Mouse (Mus musculus) lung, adult 10 weeks (tissue): ENCODE results near the gene Nle1. TPM values are rescaled to one million over a fixed set of nuclear protein-coding genes. Genes with fewer than 3 reads are reported as not detected.

Source experiments
- polyA plus RNA-seq: library from polyadenylated mRNA; stranded (reverse); fragments of 350-450 nt; fragmentation: Illumina TruSeq; extraction: RNeasy Lipid Tissue Mini Kit (QIAGEN cat#74804); gene quantifications from one replicate; pipeline ENCODE4 v1.2.3, GENCODE M21; 2014; ENCODE audit warnings: low read depth, low replicate concordance; ENCODE audit not compliant: insufficient read depth

The Nle1 gene
- 8.2 TPM for polyA plus RNA-seq

DNA sequence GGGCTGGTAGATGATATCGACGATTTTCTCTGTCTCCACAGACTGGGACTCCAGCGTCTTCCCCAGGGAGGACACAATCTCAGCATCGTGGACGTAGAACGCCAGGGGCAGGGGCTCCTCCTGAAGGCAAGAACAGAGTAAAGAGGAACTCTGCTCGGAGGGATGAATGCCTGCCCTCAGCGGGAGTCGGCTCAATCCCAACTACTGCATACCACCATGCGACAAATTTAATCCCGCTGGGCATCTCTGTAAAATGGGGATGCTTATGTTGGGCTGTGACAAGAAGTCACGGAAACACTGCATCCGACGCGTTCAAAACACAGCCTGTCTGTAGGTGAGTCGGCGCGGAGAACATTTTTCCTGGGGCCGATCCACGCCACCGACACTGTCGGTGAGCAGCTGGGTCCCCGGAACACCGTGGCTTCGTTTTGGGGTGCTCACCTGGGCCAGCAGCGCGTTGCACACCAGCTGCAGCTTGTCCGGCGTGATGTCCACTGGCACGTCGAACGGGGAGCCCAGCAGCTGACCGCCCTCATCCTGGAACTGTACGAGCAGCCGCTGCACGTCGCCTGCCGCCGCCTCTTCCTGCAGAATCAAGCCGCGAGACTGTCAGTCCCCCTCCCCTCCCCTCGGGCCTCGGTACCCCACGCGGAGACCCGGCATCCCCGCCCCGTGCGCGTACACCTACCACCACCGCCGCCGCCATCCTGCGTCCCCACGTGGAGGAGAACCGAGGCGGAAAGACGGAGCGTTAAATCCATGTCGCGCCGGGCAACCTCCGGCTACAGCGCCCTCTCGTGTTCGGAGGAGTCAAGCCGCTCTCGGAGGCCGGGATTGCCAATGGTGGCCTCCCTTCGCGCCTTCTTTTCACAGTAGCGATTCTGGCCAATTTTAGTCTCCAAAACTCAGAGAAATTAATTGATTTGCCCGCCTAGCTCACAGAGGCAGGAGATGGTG, at the start of gene Nle1:
Gene Nle1, minus strand, starts transcription at position 761 of the 957 bp plus-strand sequence.

DNA sequence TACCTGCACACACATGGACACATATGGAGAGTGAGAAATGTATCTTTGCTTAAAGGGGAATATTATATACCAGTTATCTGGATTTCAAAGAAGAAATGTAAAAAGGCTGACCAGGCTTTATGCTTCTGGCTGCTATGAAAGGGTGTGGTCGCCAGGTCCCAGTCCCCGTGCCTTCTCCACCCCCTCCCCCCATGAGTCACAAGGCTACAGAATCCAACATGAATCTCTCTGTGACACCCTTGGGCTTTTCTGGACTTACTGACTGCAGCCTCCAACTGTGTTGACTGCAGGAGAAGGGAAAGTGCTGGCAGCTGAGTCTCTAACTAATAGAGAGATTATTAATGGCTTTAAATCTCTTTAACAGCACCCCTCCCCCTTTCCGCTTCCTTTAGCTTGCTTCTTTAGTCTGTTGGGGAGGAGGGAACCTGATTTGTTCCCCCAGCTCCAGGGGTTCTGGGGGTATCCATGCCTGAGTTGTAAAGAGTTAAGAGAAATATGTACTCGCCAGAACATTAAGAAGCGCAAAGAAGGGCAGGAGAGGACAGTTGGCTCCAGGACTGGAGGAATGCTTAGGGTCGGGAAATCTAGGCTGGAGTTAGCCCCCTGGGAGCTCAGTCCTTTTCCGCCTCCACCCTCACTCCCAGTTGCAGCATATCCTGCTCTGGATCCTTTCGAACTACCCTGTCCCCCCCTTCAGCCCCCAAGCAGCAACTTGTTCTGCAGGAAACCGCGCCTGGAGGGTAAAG, 42.7 kb upstream of the Nle1 start, which contains the start of gene Slfn5:
Gene Slfn5, plus strand, starts transcription at position 614 of the 746 bp plus-strand sequence.

DNA sequence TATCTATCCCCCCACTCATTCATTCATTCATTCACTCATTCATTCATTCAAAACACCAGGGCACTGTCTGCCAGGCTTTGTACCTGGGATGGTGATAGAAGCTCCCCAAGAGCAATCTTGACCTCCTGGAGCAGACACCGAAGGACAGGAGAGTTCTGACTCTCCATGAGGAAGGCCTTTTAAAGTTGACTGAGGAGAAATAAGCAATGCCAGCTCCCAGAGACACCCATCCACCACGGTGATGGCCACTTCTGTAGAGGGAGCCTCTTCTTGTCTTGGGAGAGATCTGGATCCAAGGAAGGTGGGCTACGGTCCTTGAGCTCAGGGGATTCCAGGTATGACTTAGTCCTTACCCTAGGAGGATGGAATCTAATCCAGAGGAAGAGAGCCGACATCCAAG, 2.0 kb upstream of the Nle1 start, which contains the start of gene Unc45b:
Gene Unc45b, plus strand, starts transcription at position 301 of the 400 bp plus-strand sequence.

DNA sequence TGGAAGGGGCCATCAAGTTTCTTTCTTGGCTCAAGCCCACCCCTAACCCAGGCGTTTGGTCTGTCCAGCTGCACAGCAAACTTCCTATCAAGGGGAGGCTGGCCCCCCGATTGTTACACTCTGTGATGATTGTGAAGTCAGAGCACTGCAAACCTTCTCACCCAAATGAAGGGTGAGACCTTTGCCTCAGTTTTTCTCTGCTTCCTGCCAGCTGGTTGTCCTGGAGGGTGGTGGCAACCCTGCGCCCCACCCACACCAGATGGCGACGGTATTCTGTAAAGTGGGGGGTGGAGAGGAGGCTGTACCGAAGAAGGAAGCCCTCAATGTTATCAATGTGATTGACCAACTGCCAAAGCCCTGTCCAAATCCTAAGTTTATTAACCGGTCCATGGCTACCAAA, 16.3 kb downstream of the Nle1 start, which contains the start of gene Fndc8:
Gene Fndc8, plus strand, starts transcription at position 189 of the 400 bp plus-strand sequence.

DNA sequence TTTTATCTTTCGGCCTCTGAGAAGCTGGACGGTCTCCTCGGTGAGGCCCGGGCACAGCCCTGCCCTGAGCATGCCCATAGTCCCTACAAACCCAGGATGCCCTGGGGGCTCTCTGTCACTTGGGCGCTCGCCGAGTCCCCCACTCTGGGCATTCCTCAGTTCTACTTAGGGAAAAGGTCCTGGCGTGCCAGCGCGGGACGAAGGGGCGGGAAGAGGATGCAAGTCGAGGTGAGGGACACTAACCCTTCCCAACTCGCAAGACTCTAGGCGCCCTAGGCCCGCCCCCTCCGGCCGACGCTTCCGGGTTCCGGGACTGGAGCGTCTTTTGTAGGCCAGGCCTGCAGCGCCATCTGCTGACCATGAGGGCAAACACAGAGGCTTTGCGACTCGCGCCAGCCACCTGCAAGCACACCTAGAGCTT, 17.9 kb downstream of the Nle1 start, which contains the start of gene Rad51d:
Gene Rad51d, minus strand, starts transcription at position 273 of the 421 bp plus-strand sequence.

DNA sequence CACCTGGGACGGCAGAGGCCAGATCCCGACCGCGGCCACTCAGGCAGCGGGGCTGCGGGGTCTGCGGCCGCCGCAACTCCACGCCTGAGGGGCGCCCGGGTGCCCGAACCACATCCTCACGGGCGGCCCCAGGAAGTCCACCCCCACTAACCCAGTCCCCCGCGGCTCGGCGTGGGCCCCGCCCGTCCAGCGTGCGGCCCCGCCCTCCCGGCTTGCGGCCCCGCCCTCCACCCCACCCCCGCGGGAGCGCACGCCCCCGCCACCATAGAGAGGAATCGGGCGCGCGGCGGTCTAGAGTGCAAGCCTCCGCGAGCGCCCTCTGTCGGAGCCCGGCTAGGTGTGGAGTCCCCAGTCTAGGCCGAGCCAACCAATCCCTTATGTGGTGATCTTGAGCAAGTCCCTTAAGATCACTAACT, 37.2 kb downstream of the Nle1 start, which contains the start of gene Rffl:
Gene Rffl, minus strand, starts transcription at position 180 of the 416 bp plus-strand sequence.

Other genes starting within 250 kb of the Nle1 start
- gene Cct6b, start 144.1 kb downstream of the Nle1 start, polyA plus RNA-seq: 0.21 TPM
- gene Zfp830, start 144.1 kb downstream of the Nle1 start, polyA plus RNA-seq: 11.5 TPM
- 5.1 TPM for gene Lig3, start 127.3 kb downstream of the Nle1 start, polyA plus RNA-seq
- 5.7 TPM for gene Rffl, start 37.2 kb downstream of the Nle1 start, polyA plus RNA-seq
- gene Rad51d, start 17.8 kb downstream of the Nle1 start, polyA plus RNA-seq: 6.8 TPM
- gene Fndc8, start 16.3 kb downstream of the Nle1 start, polyA plus RNA-seq: not detected
- 23.0 TPM for gene Unc45b, start 2.1 kb upstream of the Nle1 start, polyA plus RNA-seq
- 24.0 TPM for gene Slfn5, start 42.9 kb upstream of the Nle1 start, polyA plus RNA-seq
- 0.55 TPM for gene Slfn9, start 83.4 kb upstream of the Nle1 start, polyA plus RNA-seq
- gene Slfn8, start 112.4 kb upstream of the Nle1 start, polyA plus RNA-seq: 2.4 TPM
- gene Slfn2, start 156.7 kb upstream of the Nle1 start, polyA plus RNA-seq: 54.1 TPM
- 7.4 TPM for gene Slfn1, start 208.4 kb upstream of the Nle1 start, polyA plus RNA-seq